Mouse (Mus musculus): Measurements from ENCODE around the gene Chst8. TPM values are rescaled to one million over a fixed set of nuclear protein-coding genes. Genes with fewer than 3 reads are reported as not detected.

Gene Chst8
- polyA plus RNA-seq, 1 experiment from 2014 or later: 2.6 TPM

- ATAC-seq (ENCODE audit: insufficient number of reproducible peaks, low FRiP score, low TSS enrichment, low read depth): no peak
- H3K27me3 ChIP-seq (ENCODE audit: control insufficient read depth, insufficient read depth, low read length): no peaks in the 10 kb centered on the region
- no peak for DNase-seq (ENCODE audit: low spot score)
- no peak overlapping the region for H3K9ac ChIP-seq (ENCODE audit: low read length)
- no peak overlapping the region for H3K4me3 ChIP-seq (ENCODE audit: low read depth, low read length)
- H3K4me2 ChIP-seq (ENCODE audit: low read depth, severe bottlenecking): no peak overlapping the region
- no peaks in the 10 kb centered on the region for H3K4me1 ChIP-seq (ENCODE audit: control insufficient read depth, insufficient read depth, low read length)
- H3K36me3 ChIP-seq (ENCODE audit: control insufficient read depth, insufficient read depth, low read length): peaks cover 15% of the 10 kb centered on the region
- no peak overlapping the region for H3K27ac ChIP-seq (replicated peaks; ENCODE audit: low read depth, low read length)
- WGBS: 89% methylated on average over 11 of the region's 11 CpGs
- no peaks in the 10 kb centered on the region for H3K9me3 ChIP-seq (ENCODE audit: control insufficient read depth, low read length)
These were observed 172.7 kb downstream of the Chst8 start for GRCm38 (mm10) chr7:34639798-34640197.

GRCm38 (mm10) chr7:34636661-34637060, 175.8 kb downstream of the Chst8 start:
- DNase-seq (ENCODE audit: low spot score) (no peak), ATAC-seq (ENCODE audit: insufficient number of reproducible peaks, low FRiP score, low TSS enrichment, low read depth) (no peak)
- Histone ChIP-seq H3K9me3 (ENCODE audit: control insufficient read depth, low read length) (no peaks in the 10 kb centered on the region), H3K4me3 (ENCODE audit: low read depth, low read length) (no peak overlapping the region), H3K27ac (replicated peaks; ENCODE audit: low read depth, low read length) (no peak overlapping the region), H3K4me2 (ENCODE audit: low read depth, severe bottlenecking) (no peak overlapping the region), H3K9ac (ENCODE audit: low read length) (no peak overlapping the region), H3K36me3 (ENCODE audit: control insufficient read depth, insufficient read depth, low read length) (peaks cover 9% of the 10 kb centered on the region; the same call in 1 of the 2 replicates), H3K4me1 (ENCODE audit: control insufficient read depth, insufficient read depth, low read length) (no peaks in the 10 kb centered on the region), H3K27me3 (ENCODE audit: control insufficient read depth, insufficient read depth, low read length) (no peaks in the 10 kb centered on the region)
- 81% methylated on average over 4 of the region's 4 CpGs for WGBS

- Histone ChIP-seq H3K27me3 (ENCODE audit: control insufficient read depth, insufficient read depth, low read length) (no peaks in the 10 kb centered on the region), H3K4me2 (ENCODE audit: low read depth, severe bottlenecking) (no peak overlapping the region), H3K36me3 (ENCODE audit: control insufficient read depth, insufficient read depth, low read length) (no peaks in the 10 kb centered on the region), H3K4me3 (ENCODE audit: low read depth, low read length) (no peak overlapping the region), H3K27ac (replicated peaks; ENCODE audit: low read depth, low read length) (no peak overlapping the region), H3K9ac (ENCODE audit: low read length) (no peak overlapping the region), H3K9me3 (ENCODE audit: control insufficient read depth, low read length) (no peaks in the 10 kb centered on the region), H3K4me1 (ENCODE audit: control insufficient read depth, insufficient read depth, low read length) (peaks cover 8% of the 10 kb centered on the region; the same call in 1 of the 2 replicates)
- DNase-seq (ENCODE audit: low spot score): no peak
- 85% methylated on average over 10 of the region's 10 CpGs for WGBS
- no peak for ATAC-seq (ENCODE audit: insufficient number of reproducible peaks, low FRiP score, low TSS enrichment, low read depth)
These were observed 179.4 kb downstream of the Chst8 start for GRCm38 (mm10) chr7:34632966-34633742.

GRCm38 (mm10) chr7:34630211-34631085, 182.1 kb downstream of the Chst8 start:
- Histone ChIP-seq H3K4me1 (ENCODE audit: control insufficient read depth, insufficient read depth, low read length) (peaks cover 8% of the 10 kb centered on the region; the same call in 1 of the 2 replicates), H3K27ac (replicated peaks; ENCODE audit: low read depth, low read length) (peak overlapping the region; percentile 70), H3K4me3 (ENCODE audit: low read depth, low read length) (peak overlapping the region; percentile 38), H3K36me3 (ENCODE audit: control insufficient read depth, insufficient read depth, low read length) (no peaks in the 10 kb centered on the region), H3K4me2 (ENCODE audit: low read depth, severe bottlenecking) (peak overlapping the region; percentile 59), H3K9ac (ENCODE audit: low read length) (peak overlapping the region; percentile 72), H3K9me3 (ENCODE audit: control insufficient read depth, low read length) (no peaks in the 10 kb centered on the region), H3K27me3 (ENCODE audit: control insufficient read depth, insufficient read depth, low read length) (no peaks in the 10 kb centered on the region)
- WGBS: under 1% methylated on average over 34 of the region's 34 CpGs
- ATAC-seq (ENCODE audit: insufficient number of reproducible peaks, low FRiP score, low TSS enrichment, low read depth) (peak; percentile 90), DNase-seq (ENCODE audit: low spot score) (peak; percentile 84)

- Histone ChIP-seq H3K4me2 (ENCODE audit: low read depth, severe bottlenecking) (peak overlapping the region; percentile 59), H3K9me3 (ENCODE audit: control insufficient read depth, low read length) (no peaks in the 10 kb centered on the region), H3K27me3 (ENCODE audit: control insufficient read depth, insufficient read depth, low read length) (no peaks in the 10 kb centered on the region), H3K36me3 (ENCODE audit: control insufficient read depth, insufficient read depth, low read length) (no peaks in the 10 kb centered on the region), H3K27ac (replicated peaks; ENCODE audit: low read depth, low read length) (peak overlapping the region; percentile 70), H3K4me1 (ENCODE audit: control insufficient read depth, insufficient read depth, low read length) (peaks cover 8% of the 10 kb centered on the region; the same call in 1 of the 2 replicates), H3K4me3 (ENCODE audit: low read depth, low read length) (peak overlapping the region; percentile 38), H3K9ac (ENCODE audit: low read length) (peak overlapping the region; percentile 72)
- 0 out of 2 replicates have a peak, but pooled peaks have one; percentile 18 for ATAC-seq (ENCODE audit: insufficient number of reproducible peaks, low FRiP score, low TSS enrichment, low read depth)
- WGBS: 46% methylated on average over 8 of the region's 8 CpGs
- DNase-seq (ENCODE audit: low spot score): no peak
These were observed 182.8 kb downstream of the Chst8 start for GRCm38 (mm10) chr7:34629702-34630210.

Other genes starting within 250 kb of the Chst8 start
- gene Kctd15, start 156.0 kb downstream of the Chst8 start, polyA plus RNA-seq (2014; fragmentation: Nextera tagmentation; extraction: Ambion mirVana): 23.4 and 28.2 TPM in 2 replicates
- 68.6 and 72.5 TPM in 2 replicates for gene Pepd, start 99.7 kb upstream of the Chst8 start, polyA plus RNA-seq (2014; fragmentation: Nextera tagmentation; extraction: Ambion mirVana)
- gene Cebpg, start 243.9 kb upstream of the Chst8 start, polyA plus RNA-seq (2014; fragmentation: Nextera tagmentation; extraction: Ambion mirVana): 38.1 and 39.6 TPM in 2 replicates